Mouse (Mus musculus) thymus, postnatal 14 days (tissue): ENCODE measurements around the gene Rplp2.

Source experiments
- DNase-seq: peaks from one replicate; pipeline ENCODE4 v3.0.0; 2021

Rplp2 gene

GRCm38 (mm10) chr7:141468522-141469211 lies 21.5 kb downstream of the Rplp2 start:
- DNase-seq, result peak; percentile 67

- no peak for DNase-seq
Observed at GRCm38 (mm10) chr7:141469352-141469751, 22.2 kb downstream of the Rplp2 start.

- peak; percentile 7 for DNase-seq
Observed at GRCm38 (mm10) chr7:141469901-141470636, 22.9 kb downstream of the Rplp2 start.

- DNase-seq, result no peak
Observed at GRCm38 (mm10) chr7:141470637-141470944, 23.4 kb downstream of the Rplp2 start.

DNA sequence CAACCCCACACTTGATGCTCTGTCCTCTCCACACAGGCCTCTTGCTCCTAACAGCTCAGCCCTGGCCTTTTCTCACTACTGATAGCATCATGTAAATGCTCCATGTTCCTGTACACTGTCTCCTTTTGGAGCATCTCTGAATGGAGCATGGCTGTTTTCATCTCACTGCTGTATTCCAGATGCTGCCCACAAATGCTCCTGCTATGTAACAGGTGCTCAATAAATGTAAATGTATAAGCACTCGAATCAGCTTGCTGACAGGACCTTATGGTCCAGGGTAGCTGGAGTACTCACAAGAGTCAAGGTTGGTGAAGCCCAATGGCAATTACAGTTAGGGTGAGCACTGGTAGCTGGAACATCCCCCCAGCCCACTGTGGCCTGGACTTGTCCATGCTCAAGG lies 24.1 kb downstream of the Rplp2 start:
- no peak for DNase-seq

DNA sequence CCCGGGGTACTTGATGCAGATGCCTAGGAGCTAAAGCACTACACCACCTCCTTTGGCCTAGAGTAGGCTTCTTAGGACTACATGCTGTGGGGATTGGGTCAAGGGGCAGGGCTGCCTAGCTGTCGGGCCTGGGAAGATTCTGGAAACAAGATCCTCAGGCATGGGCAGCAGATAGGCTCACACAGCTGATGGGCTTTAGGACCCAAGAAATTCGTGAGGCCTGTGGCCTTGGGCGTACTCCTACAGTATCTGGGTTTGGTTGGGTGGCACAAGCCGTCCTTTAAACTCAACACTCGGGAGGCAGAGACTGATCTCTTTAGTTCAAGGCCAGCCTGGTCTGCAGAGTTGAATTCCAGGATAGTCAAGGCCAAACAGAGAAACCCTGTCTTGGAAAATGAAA lies 25.1 kb downstream of the Rplp2 start:
- DNase-seq, result no peak

- no peak for DNase-seq
Observed at GRCm38 (mm10) chr7:141472763-141473162, 25.6 kb downstream of the Rplp2 start.

GRCm38 (mm10) chr7:141474160-141474559 lies 27.0 kb downstream of the Rplp2 start:
- no peak for DNase-seq

DNA sequence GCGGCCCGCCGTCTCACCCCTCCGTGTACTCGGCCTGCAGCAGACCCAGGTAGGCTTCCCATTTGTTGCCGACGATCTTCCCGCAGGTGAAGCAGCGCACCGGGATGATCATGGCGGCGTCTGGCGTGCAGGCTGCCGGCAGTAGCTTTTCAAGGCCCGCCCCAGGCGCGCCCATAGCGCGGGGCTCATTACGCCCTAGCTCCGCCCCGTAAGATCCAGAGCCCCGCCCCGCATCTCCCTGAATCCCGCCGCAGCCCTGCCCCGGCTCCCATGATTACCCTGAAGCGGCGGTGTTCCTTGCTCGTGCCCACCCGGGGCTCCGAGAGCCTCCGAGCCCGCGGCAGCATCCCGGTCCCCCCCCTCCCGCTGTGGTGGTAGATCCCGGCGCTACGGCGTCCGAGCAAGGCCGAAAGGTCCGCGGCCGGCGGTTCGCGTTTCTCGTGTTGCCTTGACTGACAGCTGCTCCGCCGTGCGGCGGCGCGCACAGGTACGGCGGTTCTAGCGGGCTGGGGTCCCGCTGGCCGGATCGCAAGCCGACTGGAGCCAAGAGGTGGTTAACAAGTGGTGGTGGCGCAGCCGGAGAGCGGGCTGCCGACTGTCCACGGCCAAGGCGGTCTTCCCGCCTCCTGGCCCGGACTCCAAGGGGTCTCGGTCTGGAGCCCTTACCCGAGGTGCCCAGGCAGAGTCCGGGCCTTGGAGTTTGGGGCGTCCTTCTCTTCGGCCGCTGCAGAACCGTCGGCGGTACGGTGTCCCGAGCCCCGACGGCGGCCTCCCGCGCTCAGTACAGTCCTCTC lies 28.0 kb downstream of the Rplp2 start, which contains the start of the genes Polr2l and Tspan4:
TSS of gene Polr2l (minus strand) at position 122 of the 794 bp plus-strand sequence.
TSS of gene Tspan4 (plus strand) at position 230 of the 794 bp plus-strand sequence.
- peak; percentile 89 for DNase-seq

- no peak for DNase-seq
Observed at GRCm38 (mm10) chr7:141475805-141476158, 28.6 kb downstream of the Rplp2 start.

DNA sequence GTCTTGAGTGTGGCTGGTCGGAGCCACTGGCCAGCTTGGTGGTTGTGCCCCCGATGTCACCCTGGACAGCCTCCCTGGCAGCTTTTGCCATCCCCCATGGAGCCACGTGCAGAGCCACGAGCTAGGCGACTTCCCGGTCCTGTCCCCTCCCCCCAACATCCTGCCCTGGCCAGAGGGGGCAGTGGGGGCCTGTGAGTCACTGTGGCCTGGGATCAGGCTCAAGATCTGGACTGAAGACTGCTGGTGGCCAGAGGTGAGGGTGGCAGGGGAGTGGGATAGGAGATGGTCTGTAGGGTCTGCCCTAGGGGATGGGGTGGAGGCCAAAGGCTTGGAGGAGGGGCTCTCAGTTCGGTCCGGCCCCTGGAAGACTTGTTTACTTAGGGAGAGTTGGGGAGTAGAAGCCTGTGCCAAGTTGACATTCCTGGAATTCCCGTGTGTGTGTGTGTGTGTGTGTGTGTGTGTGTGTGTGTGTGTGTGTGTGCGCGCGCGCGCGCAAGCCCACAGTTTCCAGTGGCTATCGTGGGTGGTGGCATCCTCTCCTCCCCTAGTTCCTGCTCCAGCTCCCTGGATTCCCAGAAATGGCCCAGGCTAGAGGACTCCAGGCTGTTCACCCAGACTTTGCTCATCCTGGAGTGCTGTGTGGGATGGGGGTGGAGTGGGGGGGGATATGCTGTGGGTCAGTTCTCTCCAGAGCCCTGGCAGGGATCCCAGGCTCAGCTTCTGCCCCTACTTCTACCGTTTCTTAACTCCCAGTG lies 29.2 kb downstream of the Rplp2 start:
- peak; percentile 47 for DNase-seq

- DNase-seq, result no peak
Observed at GRCm38 (mm10) chr7:141476981-141477370, 29.8 kb downstream of the Rplp2 start.

GRCm38 (mm10) chr7:141477578-141478269 lies 30.6 kb downstream of the Rplp2 start:
- DNase-seq, result peak; percentile 18

DNA sequence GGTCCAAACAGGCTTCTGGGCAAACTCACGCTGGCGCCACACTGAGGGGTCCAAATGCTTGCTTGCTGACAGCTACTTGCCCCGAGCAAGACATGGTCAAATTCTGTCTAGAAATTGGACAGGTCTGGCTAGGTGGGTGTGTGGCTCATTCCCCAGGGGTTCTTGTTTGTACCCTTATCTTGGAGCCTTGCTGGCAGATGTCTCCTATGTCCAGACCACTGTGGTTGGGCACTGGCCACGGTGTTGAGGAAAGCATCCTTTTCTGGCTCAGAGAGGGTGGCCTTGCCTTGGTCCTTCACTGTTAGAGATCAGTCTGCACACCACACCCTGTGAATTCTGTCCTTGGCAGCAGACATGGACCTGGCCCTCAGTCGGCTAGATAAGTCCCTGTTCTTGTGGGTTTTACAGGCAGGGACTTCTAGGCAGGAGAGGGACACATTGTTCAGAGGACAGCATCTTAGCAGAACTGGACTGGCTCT lies 31.1 kb downstream of the Rplp2 start:
- DNase-seq, result no peak

DNA sequence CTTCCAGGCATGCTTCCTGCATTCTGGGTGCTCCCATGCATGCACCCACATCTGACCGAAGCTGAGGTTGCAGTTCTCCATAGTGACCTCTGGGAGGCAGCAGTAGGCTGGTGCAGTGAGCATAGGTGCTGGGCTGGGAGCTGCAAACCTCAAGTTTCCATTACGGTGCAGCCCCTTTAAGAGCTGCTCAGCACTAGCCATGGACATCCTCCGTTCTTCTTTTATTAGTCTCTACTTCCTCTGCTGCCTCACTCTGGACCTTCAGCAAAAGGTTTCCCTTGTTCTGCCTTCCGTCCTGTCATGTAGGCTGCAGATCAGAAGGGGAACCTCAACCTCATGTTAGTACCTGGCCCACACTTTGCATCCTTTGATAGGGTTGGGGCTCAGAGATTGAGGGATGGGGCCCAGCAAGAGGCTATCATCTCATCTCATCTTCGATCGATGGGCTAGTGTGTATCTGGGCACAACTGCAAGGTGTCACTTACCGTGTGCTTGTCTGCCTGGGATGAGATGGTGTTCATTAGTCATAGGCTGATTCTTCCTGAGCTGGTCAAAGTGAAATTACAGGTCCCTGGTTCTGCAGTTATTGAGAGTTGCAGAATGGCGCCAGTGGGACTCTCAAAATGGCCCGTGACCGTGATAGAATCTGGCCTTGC lies 33.8 kb downstream of the Rplp2 start:
- peak; percentile 76 for DNase-seq

GRCm38 (mm10) chr7:141481498-141482401 lies 34.6 kb downstream of the Rplp2 start:
- DNase-seq, result peak; percentile 53

DNA sequence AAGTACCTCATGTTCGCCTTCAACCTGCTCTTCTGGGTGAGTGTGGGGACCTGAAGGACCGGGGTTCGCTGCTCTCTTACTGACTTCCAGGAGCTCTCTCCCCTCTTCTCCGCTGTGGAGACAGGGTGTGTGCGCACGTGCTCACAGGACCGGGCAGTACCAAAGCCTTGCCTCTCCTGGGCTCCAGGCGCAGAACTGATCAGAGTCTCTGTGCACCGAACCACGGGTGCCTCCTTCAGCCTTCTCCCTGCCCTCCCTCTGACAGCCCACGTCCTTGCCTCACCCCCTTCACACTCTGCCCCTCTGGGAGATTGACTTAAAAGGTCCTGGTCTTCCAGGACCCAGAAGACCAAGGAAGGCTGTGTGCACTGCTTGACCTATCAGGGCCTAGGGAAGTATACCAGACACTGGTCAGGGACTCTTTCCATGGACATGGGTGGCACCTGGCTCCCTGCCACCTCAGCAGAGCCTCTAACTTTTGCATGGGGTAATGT lies 35.4 kb downstream of the Rplp2 start:
- no peak for DNase-seq

GRCm38 (mm10) chr7:141483114-141483653 lies 36.0 kb downstream of the Rplp2 start:
- DNase-seq, result no peak

DNA sequence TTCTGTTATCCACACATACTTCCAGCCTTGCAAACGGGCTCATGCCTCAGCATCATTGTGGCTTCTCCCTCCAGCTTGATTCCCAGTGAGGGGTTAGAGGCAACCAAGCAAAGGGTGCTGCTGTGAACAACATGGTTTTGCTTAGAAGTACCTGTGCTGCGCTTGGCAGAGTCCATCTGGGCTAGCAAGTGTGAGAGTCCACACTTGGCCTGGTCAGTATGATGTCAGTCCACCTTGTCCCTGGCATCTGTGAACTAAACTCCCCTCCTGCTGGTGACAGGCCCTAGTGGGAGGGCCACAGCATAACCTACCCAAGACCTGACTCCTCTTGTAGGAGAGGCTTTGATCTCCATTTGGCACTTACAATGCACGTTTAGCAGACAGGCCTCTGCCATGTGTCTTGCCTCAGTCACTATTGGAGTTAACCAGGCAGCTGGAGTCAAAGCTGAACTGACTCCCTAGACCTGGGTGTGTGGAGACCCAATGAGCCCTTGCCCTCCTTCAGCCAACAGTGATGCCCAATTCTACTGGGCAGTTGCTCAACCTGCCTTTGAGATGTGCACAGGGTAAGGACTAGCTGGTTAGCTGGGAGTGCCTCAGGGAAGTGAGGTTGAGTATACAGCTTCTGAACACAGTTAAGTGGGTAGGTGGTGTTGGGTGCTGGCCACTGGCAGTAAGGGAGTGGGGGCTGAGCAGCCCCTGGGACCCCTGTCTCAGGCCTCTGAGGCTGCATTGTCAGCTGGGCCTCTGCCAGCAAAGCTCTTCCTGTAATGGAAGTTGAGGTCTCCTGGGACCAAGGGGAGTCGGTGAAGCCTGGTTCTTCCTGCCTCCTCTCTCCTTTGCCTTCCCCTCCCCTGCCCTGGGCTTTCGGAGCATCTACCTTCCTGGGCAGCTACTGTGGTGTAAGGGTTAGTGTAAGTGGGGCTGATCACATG lies 37.3 kb downstream of the Rplp2 start:
- DNase-seq, result no peak
